Mouse (Mus musculus): Measurements from ENCODE around the gene Sohlh1. TPM values are rescaled to one million over a fixed set of nuclear protein-coding genes. Genes with fewer than 3 reads are reported as not detected.
A peak's percentile ranks its signal among the peaks of the same experiment; 100 is the strongest.
"Not testable (repeated sequence)": the region's sequence is repeated elsewhere in the genome, so short reads cannot be mapped to it uniquely, and the experiment has no call there.

Gene Sohlh1
- total RNA-seq, 2 experiments from 2014 or later, result not detected

DNA sequence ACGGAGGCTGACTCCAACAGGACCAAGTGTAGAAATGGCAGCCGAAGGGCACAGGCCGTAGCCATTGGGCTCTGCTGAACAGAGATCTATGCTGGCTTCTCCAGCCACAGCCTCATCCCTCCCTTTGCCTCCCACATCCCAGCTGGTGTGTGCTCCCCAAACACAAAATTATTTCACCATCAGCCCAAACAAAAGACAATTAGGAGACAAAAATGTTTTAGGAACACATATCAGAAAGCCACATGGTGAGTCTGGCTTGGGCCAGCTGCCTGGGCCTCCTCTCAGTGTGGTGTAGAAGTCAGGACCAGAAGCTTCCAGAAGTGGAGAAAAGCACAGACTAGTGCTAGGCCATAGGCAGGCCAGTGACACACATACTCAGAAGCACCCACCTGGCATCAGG lies 3.0 kb downstream of the Sohlh1 start:
- ATAC-seq (replicated peaks; ENCODE audit: low FRiP score, low TSS enrichment, poor library complexity, severe bottlenecking), result no peak

- no peak for ATAC-seq (replicated peaks; ENCODE audit: low FRiP score, low TSS enrichment, poor library complexity, severe bottlenecking)
Observed at GRCm38 (mm10) chr2:25842758-25843157, 4.3 kb downstream of the Sohlh1 start.

DNA sequence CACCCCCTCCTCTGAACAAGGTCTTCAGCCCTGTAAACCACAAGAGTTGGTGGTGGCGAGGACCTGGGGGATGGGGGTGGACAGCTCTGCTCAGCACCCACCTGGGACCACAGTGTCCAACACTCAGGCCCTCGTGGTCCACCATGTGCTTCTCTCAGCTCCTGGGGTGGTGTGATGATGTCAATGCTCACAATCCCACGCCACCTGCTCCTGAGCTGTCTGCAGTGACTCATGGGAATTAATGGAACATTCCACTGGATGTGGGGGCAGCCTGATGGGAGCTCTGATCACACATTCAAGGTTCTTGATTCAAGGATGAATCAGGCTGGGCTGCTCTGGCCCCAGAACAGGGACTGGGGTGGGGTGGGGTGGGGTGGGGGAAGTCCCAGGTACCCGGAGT lies 4.9 kb downstream of the Sohlh1 start:
- ATAC-seq (replicated peaks; ENCODE audit: low FRiP score, low TSS enrichment, poor library complexity, severe bottlenecking), result no peak

DNA sequence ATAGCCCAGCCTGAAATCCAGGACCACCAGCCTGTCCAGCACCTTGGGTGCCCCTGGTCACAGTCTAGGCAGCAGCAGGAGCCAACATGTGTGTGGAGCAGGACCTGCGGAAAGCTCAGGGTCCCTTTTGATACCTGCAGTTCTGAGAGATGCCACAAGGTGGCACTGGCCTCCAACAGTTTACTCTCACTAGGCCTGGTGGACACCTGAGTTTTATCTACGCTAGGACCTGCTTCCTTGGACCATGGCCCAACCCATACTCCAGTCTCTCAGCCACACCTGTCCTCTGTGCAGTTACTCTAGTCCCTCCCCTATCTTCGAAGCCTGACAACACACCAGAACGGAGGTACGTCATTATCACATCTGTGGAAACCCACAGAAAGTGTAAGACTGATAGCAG lies 10.8 kb downstream of the Sohlh1 start:
- peak; percentile 86 for ATAC-seq (replicated peaks; ENCODE audit: low FRiP score, low TSS enrichment, poor library complexity, severe bottlenecking)

GRCm38 (mm10) chr2:25830786-25831185 lies 16.3 kb downstream of the Sohlh1 start:
- ATAC-seq (replicated peaks; ENCODE audit: low FRiP score, low TSS enrichment, poor library complexity, severe bottlenecking), result no peak

- ATAC-seq (replicated peaks; ENCODE audit: low FRiP score, low TSS enrichment, poor library complexity, severe bottlenecking), result peak; percentile 59
Observed at GRCm38 (mm10) chr2:25828344-25828947, 18.6 kb downstream of the Sohlh1 start.

- no peak for ATAC-seq (replicated peaks; ENCODE audit: low FRiP score, low TSS enrichment, poor library complexity, severe bottlenecking)
Observed at GRCm38 (mm10) chr2:25824751-25825150, 22.3 kb downstream of the Sohlh1 start.

DNA sequence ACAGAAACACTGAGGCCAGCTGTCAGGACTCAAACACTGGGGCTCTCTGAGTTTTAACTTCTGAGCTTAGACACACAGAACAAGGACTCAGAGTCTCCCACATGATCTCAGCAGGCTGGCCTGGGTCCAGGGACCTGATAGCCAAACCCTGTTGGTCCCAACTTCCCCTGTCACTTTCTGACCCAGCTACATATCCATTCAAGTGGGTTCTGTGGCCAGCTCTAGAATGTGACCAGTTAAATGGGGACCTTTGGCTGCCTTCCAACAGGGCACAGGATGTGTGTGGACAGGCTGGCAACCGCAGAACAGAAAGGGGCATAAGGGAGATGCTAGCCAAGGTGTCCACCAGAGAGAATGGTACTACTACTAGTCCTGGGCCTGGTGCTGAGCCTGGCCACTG lies 24.2 kb downstream of the Sohlh1 start, which contains the start of gene Lcn9:
Lcn9 (plus strand) TSS at position 348 of the 400 bp plus-strand sequence.
- ATAC-seq (replicated peaks; ENCODE audit: low FRiP score, low TSS enrichment, poor library complexity, severe bottlenecking), result no peak

GRCm38 (mm10) chr2:25815748-25816147 lies 31.3 kb downstream of the Sohlh1 start, which contains the start of gene Glt6d1:
Gene Glt6d1 (minus strand): TSS chr2:25815848.
- ATAC-seq (replicated peaks; ENCODE audit: low FRiP score, low TSS enrichment, poor library complexity, severe bottlenecking), result not testable (repeated sequence)

DNA sequence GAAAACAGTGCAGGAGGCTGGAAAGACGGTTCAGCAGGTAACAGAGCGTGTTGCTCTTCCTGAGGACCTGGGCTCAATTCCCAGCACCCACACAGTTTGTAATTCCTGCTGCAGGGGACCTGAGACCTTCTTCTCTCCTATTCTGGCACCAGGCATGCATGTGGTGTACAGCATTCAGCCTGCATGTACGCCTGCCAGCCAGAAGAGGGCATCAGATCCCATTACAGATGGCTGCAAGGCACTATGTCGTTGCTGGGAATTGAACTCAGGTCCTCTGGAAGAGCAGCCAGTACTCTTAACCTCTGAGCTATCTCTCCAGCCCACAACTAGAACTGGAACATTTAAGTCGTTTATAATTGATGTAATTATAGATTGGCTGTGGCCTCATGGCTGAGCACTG lies 33.7 kb downstream of the Sohlh1 start:
- no peak for ATAC-seq (replicated peaks; ENCODE audit: low FRiP score, low TSS enrichment, poor library complexity, severe bottlenecking)

GRCm38 (mm10) chr2:25811711-25812110 lies 35.3 kb downstream of the Sohlh1 start:
- no peak for ATAC-seq (replicated peaks; ENCODE audit: low FRiP score, low TSS enrichment, poor library complexity, severe bottlenecking)

GRCm38 (mm10) chr2:25798065-25798464 lies 49.0 kb downstream of the Sohlh1 start:
- no peak for ATAC-seq (replicated peaks; ENCODE audit: low FRiP score, low TSS enrichment, poor library complexity, severe bottlenecking)

GRCm38 (mm10) chr2:25797635-25798034 lies 49.4 kb downstream of the Sohlh1 start:
- ATAC-seq (replicated peaks; ENCODE audit: low FRiP score, low TSS enrichment, poor library complexity, severe bottlenecking), result no peak

Other genes starting within 250 kb of the Sohlh1 start
- gene Rabl6, start 238.7 kb downstream of the Sohlh1 start, total RNA-seq (2014; fragmentation: Nextera tagmentation), result 55.8 and 58.7 TPM in 2 replicates
- 58.5 and 92.0 TPM in 2 replicates for gene Rabl6, start 238.7 kb downstream of the Sohlh1 start, total RNA-seq (2017)
- not detected in 2 replicates for gene Ccdc183, start 229.6 kb downstream of the Sohlh1 start, total RNA-seq (2014; fragmentation: Nextera tagmentation)
- gene Ccdc183, start 229.6 kb downstream of the Sohlh1 start, total RNA-seq (2017), result not detected in 2 replicates
- 2.1 and 3.0 TPM in 2 replicates for gene Tmem141, start 225.2 kb downstream of the Sohlh1 start, total RNA-seq (2014; fragmentation: Nextera tagmentation)
- 3.7 and 5.9 TPM in 2 replicates for gene Tmem141, start 225.2 kb downstream of the Sohlh1 start, total RNA-seq (2017)
- not detected in 2 replicates for gene Fcna, start 219.2 kb downstream of the Sohlh1 start, total RNA-seq (2014; fragmentation: Nextera tagmentation)
- gene Fcna, start 219.2 kb downstream of the Sohlh1 start, total RNA-seq (2017), result not detected in 2 replicates
- not detected in 2 replicates for gene Lcn8, start 194.1 kb downstream of the Sohlh1 start, total RNA-seq (2014; fragmentation: Nextera tagmentation)
- not detected in 2 replicates for gene Lcn8, start 194.1 kb downstream of the Sohlh1 start, total RNA-seq (2017)
- gene Lcn5, start 189.3 kb downstream of the Sohlh1 start, total RNA-seq (2014; fragmentation: Nextera tagmentation), result not detected in 2 replicates
- not detected in 2 replicates for gene Lcn5, start 189.3 kb downstream of the Sohlh1 start, total RNA-seq (2017)
- gene Lcn6, start 170.5 kb downstream of the Sohlh1 start, total RNA-seq (2014; fragmentation: Nextera tagmentation), result not detected in 2 replicates
- not detected in 2 replicates for gene Lcn6, start 170.5 kb downstream of the Sohlh1 start, total RNA-seq (2017)
- not detected in 2 replicates for gene Lcn10, start 164.5 kb downstream of the Sohlh1 start, total RNA-seq (2014; fragmentation: Nextera tagmentation)
- not detected in 2 replicates for gene Lcn10, start 164.5 kb downstream of the Sohlh1 start, total RNA-seq (2017)
- not detected in 2 replicates for gene Obp2a, start 147.2 kb downstream of the Sohlh1 start, total RNA-seq (2014; fragmentation: Nextera tagmentation)
- gene Obp2a, start 147.2 kb downstream of the Sohlh1 start, total RNA-seq (2017), result not detected in 2 replicates
- 2.8 and 7.9 TPM in 2 replicates for gene Bmyc, start 140.5 kb downstream of the Sohlh1 start, total RNA-seq (2014; fragmentation: Nextera tagmentation)
- gene Bmyc, start 140.5 kb downstream of the Sohlh1 start, total RNA-seq (2017), result 2.4 and 2.5 TPM in 2 replicates
- not detected in 2 replicates for gene Obp2b, start 110.2 kb downstream of the Sohlh1 start, total RNA-seq (2014; fragmentation: Nextera tagmentation)
- gene Obp2b, start 110.2 kb downstream of the Sohlh1 start, total RNA-seq (2017), result not detected in 2 replicates
- gene Lcn3, start 81.7 kb downstream of the Sohlh1 start, total RNA-seq (2014; fragmentation: Nextera tagmentation), result not detected in 2 replicates
- gene Lcn3, start 81.7 kb downstream of the Sohlh1 start, total RNA-seq (2017), result not detected in 2 replicates
- gene Lcn11, start 70.2 kb downstream of the Sohlh1 start, total RNA-seq (2014; fragmentation: Nextera tagmentation), result not detected in 2 replicates
- not detected in 2 replicates for gene Lcn11, start 70.2 kb downstream of the Sohlh1 start, total RNA-seq (2017)
- gene Gm13539, start 65.0 kb downstream of the Sohlh1 start, total RNA-seq (2014; fragmentation: Nextera tagmentation), result not detected in 2 replicates
- gene Gm13539, start 65.0 kb downstream of the Sohlh1 start, total RNA-seq (2017), result not detected in 2 replicates
- gene Glt6d1, start 31.4 kb downstream of the Sohlh1 start, total RNA-seq (2014; fragmentation: Nextera tagmentation), result not detected in 2 replicates
- not detected in 2 replicates for gene Glt6d1, start 31.4 kb downstream of the Sohlh1 start, total RNA-seq (2017)
- gene Lcn9, start 24.1 kb downstream of the Sohlh1 start, total RNA-seq (2014; fragmentation: Nextera tagmentation), result not detected in 2 replicates
- not detected in 2 replicates for gene Lcn9, start 24.1 kb downstream of the Sohlh1 start, total RNA-seq (2017)
- gene Kcnt1, start 16.5 kb upstream of the Sohlh1 start, total RNA-seq (2014; fragmentation: Nextera tagmentation), result not detected in 2 replicates
- gene Kcnt1, start 16.5 kb upstream of the Sohlh1 start, total RNA-seq (2017), result not detected in 2 replicates
- gene Camsap1, start 136.0 kb upstream of the Sohlh1 start, total RNA-seq (2014; fragmentation: Nextera tagmentation), result 18.2 and 37.5 TPM in 2 replicates
- gene Camsap1, start 136.0 kb upstream of the Sohlh1 start, total RNA-seq (2017), result 25.9 and 44.6 TPM in 2 replicates
- 185 and 204 TPM in 2 replicates for gene Ubac1, start 174.5 kb upstream of the Sohlh1 start, total RNA-seq (2014; fragmentation: Nextera tagmentation)
- 100 and 151 TPM in 2 replicates for gene Ubac1, start 174.5 kb upstream of the Sohlh1 start, total RNA-seq (2017)

All from megakaryocyte-erythroid progenitor cell, adult 5-6 weeks (primary cell).